Mouse (Mus musculus) hindbrain, postnatal 0 days (tissue): ENCODE data around the gene Adamts3. TPM values are rescaled to one million over a fixed set of nuclear protein-coding genes. Genes with fewer than 3 reads are reported as not detected.

Experiments
- ATAC-seq: fragments of 200-750 bp; cut with Nextera tagmentation; 2 replicates; pipeline ENCODE4 v1.8.0; 2017; ENCODE audit warnings: mild to moderate bottlenecking, moderate TSS enrichment, moderate library complexity
- DNase-seq: peaks from one replicate; pipeline ENCODE4 v3.0.0-alpha.2; 2015; ENCODE audit warnings: low spot score
- H3K27ac ChIP-seq: fragments of 300-500 bp; sonication (generic); 2 replicates; pipeline ENCODE4 v1.5.1; 2014; ENCODE audit warnings: mild to moderate bottlenecking
- H3K27me3 ChIP-seq: fragments of 300-500 bp; sonication (generic); 2 replicates; pipeline ENCODE4 v1.6.1; 2014; ENCODE audit warnings: low read length, mixed read lengths; ENCODE audit not compliant: insufficient read depth
- H3K36me3 ChIP-seq: fragments of 300-500 bp; sonication (generic); 2 replicates; pipeline ENCODE4 v1.6.1; 2014; ENCODE audit warnings: low read length, mixed read lengths; ENCODE audit not compliant: insufficient read depth
- H3K4me1 ChIP-seq: fragments of 300-500 bp; sonication (generic); 2 replicates; pipeline ENCODE4 v1.6.1; 2014; ENCODE audit warnings: antibody characterized with exemption, low read length, mixed read lengths; ENCODE audit not compliant: insufficient read depth
- H3K4me2 ChIP-seq: fragments of 300-500 bp; sonication (generic); 2 replicates; pipeline ENCODE4 v1.6.1; 2014; ENCODE audit warnings: low read depth, mild to moderate bottlenecking, low read length, moderate library complexity, mixed read lengths
- H3K4me3 ChIP-seq: fragments of 300-500 bp; sonication (generic); 2 replicates; pipeline ENCODE4 v1.5.1; 2014; ENCODE audit warnings: low read length
- H3K9ac ChIP-seq: fragments of 300-500 bp; sonication (generic); replicated peaks from 2 replicates; pipeline ENCODE4 v1.6.1; 2014; ENCODE audit warnings: mild to moderate bottlenecking, low read length, moderate library complexity, mixed read lengths
- H3K9me3 ChIP-seq: fragments of 300-500 bp; sonication (generic); 2 replicates; pipeline ENCODE4 v1.6.1; 2016; ENCODE audit warnings: low read length, mixed read lengths
- CTCF ChIP-seq: IDR thresholded peaks from 2 replicates; pipeline ENCODE4 v1.5.1; 2016; ENCODE audit warnings: antibody characterized with exemption, control low read depth, low read depth
- WGBS: fragments of 180-500 bp; shearing (Covaris S2); extraction: QIAGEN DNeasy Blood & Tissue Kit; methylation state at CpG from one replicate; pipeline ENCODE4 v1.1.7; 2014; 5-methylcytosine and 5-hydroxymethylcytosine counted together
- polyA plus RNA-seq: library from polyadenylated mRNA; unstranded; fragments of >200 nt; fragmentation: Nextera tagmentation; extraction: Ambion mirVana; gene quantifications from 2 replicates; pipeline ENCODE4 v1.2.1, GENCODE M21; 2015
- total RNA-seq: library from RNA; depleted of rRNA; stranded (reverse); fragments of >200 nt; gene quantifications from 2 replicates; pipeline ENCODE4 v1.2.3, GENCODE M21; 2014

Gene Adamts3
- total and polyA plus RNA-seq, 2 experiments from 2014 or later, result 3.3 to 18.9 TPM

- Histone ChIP-seq H3K27ac (no peak overlapping the region), H3K36me3 (no peaks in the 10 kb centered on the region), H3K4me1 (no peaks in the 10 kb centered on the region), H3K4me3 (no peak overlapping the region), H3K27me3 (no peaks in the 10 kb centered on the region), H3K9me3 (no peaks in the 10 kb centered on the region), H3K9ac (no peak overlapping the region), H3K4me2 (no peak overlapping the region)
- TF ChIP-seq CTCF, result no peak
- ATAC-seq (no peak), DNase-seq (no peak)
Measured at GRCm38 (mm10) chr5:89646940-89647339, 236.2 kb downstream of the Adamts3 start.

GRCm38 (mm10) chr5:89635434-89635833, 247.7 kb downstream of the Adamts3 start:
- H3K9ac ChIP-seq, result no peak overlapping the region
- DNase-seq (peak; percentile 16), ATAC-seq (no peak)
- H3K27me3 ChIP-seq, result no peaks in the 10 kb centered on the region
- no peaks in the 10 kb centered on the region for H3K4me1 ChIP-seq
- no peak overlapping the region for H3K27ac ChIP-seq
- H3K9me3 ChIP-seq, result no peaks in the 10 kb centered on the region
- H3K4me2 ChIP-seq, result no peak overlapping the region
- H3K36me3 ChIP-seq, result no peaks in the 10 kb centered on the region
- 52% methylated on average over 2 of the region's 2 CpGs for WGBS
- TF ChIP-seq CTCF, result no peak
- H3K4me3 ChIP-seq, result no peak overlapping the region

GRCm38 (mm10) chr5:89631599-89631998, 251.5 kb downstream of the Adamts3 start:
- Histone ChIP-seq H3K4me3 (no peak overlapping the region), H3K4me2 (no peak overlapping the region), H3K4me1 (no peaks in the 10 kb centered on the region), H3K27me3 (no peaks in the 10 kb centered on the region), H3K27ac (no peak overlapping the region), H3K36me3 (no peaks in the 10 kb centered on the region), H3K9ac (no peak overlapping the region), H3K9me3 (no peaks in the 10 kb centered on the region)
- ATAC-seq, result no peak
- DNase-seq, result no peak
- no peak for TF ChIP-seq CTCF
- 67% methylated on average over 1 of the region's 1 CpGs for WGBS
